In genomic region chr2:32258887-32259533, GRCm38 (mm10) we compare ENCODE assay signal across 8 mouse cellular contexts. TPM values are rescaled to one million over a fixed set of nuclear protein-coding genes. Genes with fewer than 3 reads are reported as not detected.
A peak's percentile ranks its signal among the peaks of the same experiment; 100 is the strongest.
DNase-seq lines count a peak whose midpoint lies in the region; ATAC-seq and TF ChIP-seq lines count a peak whose summit lies in the region.

No protein-coding gene starts in this region.

- no peak for DNase-seq in lung, postnatal 0 days (ENCODE audit: low spot score)
- no peak for DNase-seq in lung, postnatal 14 days
- no peak for DNase-seq in forebrain, embryonic 14.5 days (ENCODE audit: low spot score)
- peak; percentile 34 for DNase-seq in limb, embryonic 10.5 days (ENCODE audit: low spot score)
- no peak for DNase-seq in gastrocnemius, postnatal 14 days
- DNase-seq in lung, postnatal 4 days = no peak

- ATAC-seq in lung, postnatal 0 days = no peak
- no peak for ATAC-seq in forebrain, embryonic 14.5 days
- ATAC-seq in inflammation-experienced regulatory T-cells, adult 6 months = no peak

- intact Hi-C loops in gastrocnemius, postnatal 14 days (cut with DNase I; ENCODE audit: low total_unique reads) = no loop called here

- WGBS in lung, postnatal 0 days = 46% methylated on average over 6 of the region's 6 CpGs
- 67% methylated on average over 6 of the region's 6 CpGs for WGBS in forebrain, embryonic 14.5 days
- whole genome bisulfite sequencing in limb, embryonic 10.5 days = 62% methylated on average over 6 of the region's 6 CpGs
- WGBS in olfactory bulb, adult 2 months = 48% methylated on average over 6 of the region's 6 CpGs

- no peaks in the 10 kb centered on the region for H3K27me3 ChIP-seq in lung, postnatal 0 days (replicated peaks; ENCODE audit: insufficient read depth, low read length)
- no peaks in the 10 kb centered on the region for H3K27me3 ChIP-seq in forebrain, embryonic 14.5 days (replicated peaks; ENCODE audit: control insufficient read depth, insufficient read depth, low read length)
- no peaks in the 10 kb centered on the region for H3K27me3 ChIP-seq in limb, embryonic 10.5 days (ENCODE audit: low read depth, poor library complexity, severe bottlenecking)

- H3K4me2 ChIP-seq in lung, postnatal 0 days (replicated peaks; ENCODE audit: low read depth, low read length) = peak overlapping the region; percentile 76
- H3K4me2 ChIP-seq in forebrain, embryonic 14.5 days (ENCODE audit: low read length) = peak overlapping the region; percentile 74

- no peaks in the 10 kb centered on the region for H3K9me3 ChIP-seq in lung, postnatal 0 days (ENCODE audit: low read length)
- no peaks in the 10 kb centered on the region for H3K9me3 ChIP-seq in forebrain, embryonic 14.5 days (replicated peaks; ENCODE audit: control insufficient read depth, low read length)
- H3K9me3 ChIP-seq in limb, embryonic 10.5 days (replicated peaks) = no peaks in the 10 kb centered on the region

- H3K27ac ChIP-seq in lung, postnatal 0 days (ENCODE audit: low read length) = no peak overlapping the region
- H3K27ac ChIP-seq in forebrain, embryonic 14.5 days (ENCODE audit: low read depth, low read length) = no peak overlapping the region
- H3K27ac ChIP-seq in limb, embryonic 10.5 days = peak overlapping the region; percentile 89
- no peak overlapping the region for H3K27ac ChIP-seq in olfactory bulb, adult 2 months (ENCODE audit: insufficient read depth, low read depth, low read length)

- TF ChIP-seq CTCF in lung, postnatal 0 days (IDR thresholded peaks at IDR 0.05) = no peak
- no peak for TF ChIP-seq CTCF in olfactory bulb, adult 2 months (IDR thresholded peaks at IDR 0.05; ENCODE audit: insufficient read depth, low read depth, low read length)

- peak overlapping the region; percentile 80 for H3K4me3 ChIP-seq in lung, postnatal 0 days (ENCODE audit: low read depth, low read length)
- peak overlapping the region; percentile 76 for H3K4me3 ChIP-seq in forebrain, embryonic 14.5 days (ENCODE audit: low read depth, low read length)
- peak overlapping the region; percentile 87 for H3K4me3 ChIP-seq in limb, embryonic 10.5 days
- H3K4me3 ChIP-seq in olfactory bulb, adult 2 months (ENCODE audit: insufficient read depth, low read depth, low read length) = peak overlapping the region; percentile 75

- TF ChIP-seq POLR2A in olfactory bulb, adult 2 months (IDR thresholded peaks at IDR 0.05; ENCODE audit: insufficient read depth, low read depth, low read length) = no peak

- peak overlapping the region; percentile 77 for H3K9ac ChIP-seq in lung, postnatal 0 days (replicated peaks; ENCODE audit: low read depth)
- peak overlapping the region; percentile 88 for H3K9ac ChIP-seq in forebrain, embryonic 14.5 days (ENCODE audit: low read length)

- no peaks in the 10 kb centered on the region; the same call in 1 of the 2 replicates for H3K36me3 ChIP-seq in lung, postnatal 0 days (ENCODE audit: insufficient read depth, low read length)
- peaks cover 37% of the 10 kb centered on the region for H3K36me3 ChIP-seq in forebrain, embryonic 14.5 days (ENCODE audit: control insufficient read depth, insufficient read depth, low read length)
- peaks cover 44% of the 10 kb centered on the region for H3K36me3 ChIP-seq in limb, embryonic 10.5 days

- H3K4me1 ChIP-seq in lung, postnatal 0 days (ENCODE audit: insufficient read depth, low read depth, low read length) = peaks cover 9% of the 10 kb centered on the region; the same call in 1 of the 2 replicates
- peaks cover 6% of the 10 kb centered on the region; the same call in 1 of the 2 replicates for H3K4me1 ChIP-seq in forebrain, embryonic 14.5 days (ENCODE audit: control insufficient read depth, insufficient read depth, low read length)
- H3K4me1 ChIP-seq in limb, embryonic 10.5 days = peaks cover 19% of the 10 kb centered on the region
- peaks cover 5% of the 10 kb centered on the region for H3K4me1 ChIP-seq in olfactory bulb, adult 2 months (ENCODE audit: control insufficient read depth, insufficient read depth, low read length)

- TF ChIP-seq EP300 in lung, postnatal 0 days (IDR thresholded peaks at IDR 0.05) = no peak

RNA-seq across cellular contexts. Expression of gene Uck1, which starts 0.9 kb away (rescaled TPM):
- polyA plus RNA-seq in lung, postnatal 0 days (2015; fragmentation: Nextera tagmentation; extraction: Ambion mirVana) = 50.9 and 57.7 TPM in 2 replicates
- 84.2 and 96.6 TPM in 2 replicates for polyA plus RNA-seq in forebrain, embryonic 14.5 days (2014; fragmentation: Nextera tagmentation; extraction: Ambion mirVana)
- 69.6 and 74.0 TPM in 2 replicates for polyA plus RNA-seq in limb, embryonic 10.5 days (2016; fragmentation: Nextera tagmentation; extraction: Ambion mirVana)
- not detected in 2 replicates for polyA plus RNA-seq in olfactory bulb, adult 2 months (2012; ENCODE audit: insufficient read depth, insufficient read length, low replicate concordance, missing spikeins)
- total RNA-seq in gastrocnemius, postnatal 14 days (2021) = 10 to 100 TPM; 14.7 to 15.2 TPM
- 10 to 100 TPM; 33.2 to 37.9 (median 36.2) TPM for polyA plus RNA-seq in inflammation-experienced regulatory T-cells, adult 6 months (2017; shearing (Covaris generic))

RNA-seq across cellular contexts. Expression of gene Pomt1, which starts 22.6 kb away (rescaled TPM):
- polyA plus RNA-seq in lung, postnatal 0 days (2015; fragmentation: Nextera tagmentation; extraction: Ambion mirVana) = 9.2 TPM in 2 replicates
- 22.3 and 27.1 TPM in 2 replicates for polyA plus RNA-seq in forebrain, embryonic 14.5 days (2014; fragmentation: Nextera tagmentation; extraction: Ambion mirVana)
- polyA plus RNA-seq in limb, embryonic 10.5 days (2016; fragmentation: Nextera tagmentation; extraction: Ambion mirVana) = 21.1 and 24.1 TPM in 2 replicates
- not detected in 2 replicates for polyA plus RNA-seq in olfactory bulb, adult 2 months (2012; ENCODE audit: insufficient read depth, insufficient read length, low replicate concordance, missing spikeins)
- 10 to 100 TPM; 14.4 to 17.3 TPM for total RNA-seq in gastrocnemius, postnatal 14 days (2021)
- 1 to 10 TPM; 2.4 to 4.2 (median 3.0) TPM for polyA plus RNA-seq in inflammation-experienced regulatory T-cells, adult 6 months (2017; shearing (Covaris generic))

RNA-seq across cellular contexts. Expression of gene Golga2, which starts 28.2 kb away (rescaled TPM):
- 20.0 and 21.9 TPM in 2 replicates for polyA plus RNA-seq in lung, postnatal 0 days (2015; fragmentation: Nextera tagmentation; extraction: Ambion mirVana)
- polyA plus RNA-seq in forebrain, embryonic 14.5 days (2014; fragmentation: Nextera tagmentation; extraction: Ambion mirVana) = 15.5 and 20.6 TPM in 2 replicates
- 20.4 and 25.0 TPM in 2 replicates for polyA plus RNA-seq in limb, embryonic 10.5 days (2016; fragmentation: Nextera tagmentation; extraction: Ambion mirVana)
- 105 TPM in 1 of 2 replicates, not detected in the other for polyA plus RNA-seq in olfactory bulb, adult 2 months (2012; ENCODE audit: insufficient read depth, insufficient read length, low replicate concordance, missing spikeins)
- total RNA-seq in gastrocnemius, postnatal 14 days (2021) = 10 to 100 TPM; 58.4 to 62.1 TPM
- polyA plus RNA-seq in inflammation-experienced regulatory T-cells, adult 6 months (2017; shearing (Covaris generic)) = 10 to 100 TPM; 17.4 to 21.7 (median 21.4) TPM

RNA-seq across cellular contexts. Expression of gene Swi5, which starts 28.9 kb away (rescaled TPM):
- polyA plus RNA-seq in lung, postnatal 0 days (2015; fragmentation: Nextera tagmentation; extraction: Ambion mirVana) = 290 and 299 TPM in 2 replicates
- polyA plus RNA-seq in forebrain, embryonic 14.5 days (2014; fragmentation: Nextera tagmentation; extraction: Ambion mirVana) = 186 and 243 TPM in 2 replicates
- polyA plus RNA-seq in limb, embryonic 10.5 days (2016; fragmentation: Nextera tagmentation; extraction: Ambion mirVana) = 440 and 446 TPM in 2 replicates
- polyA plus RNA-seq in olfactory bulb, adult 2 months (2012; ENCODE audit: insufficient read depth, insufficient read length, low replicate concordance, missing spikeins) = not detected in 2 replicates
- 100 to 1,000 TPM; 117 to 120 TPM for total RNA-seq in gastrocnemius, postnatal 14 days (2021)
- polyA plus RNA-seq in inflammation-experienced regulatory T-cells, adult 6 months (2017; shearing (Covaris generic)) = 100 to 1,000 TPM; 155 to 247 (median 208) TPM

Comparison
In these comparisons a context has a peak if more than half of its experiments do, and no peak if none do; other contexts are left out.
1. RNA of gene Uck1, which starts 0.9 kb away (polyA plus RNA-seq): 84.2 to 96.6 TPM in forebrain, embryonic 14.5 days, 69.6 to 74.0 TPM in limb, embryonic 10.5 days, 50.9 to 57.7 TPM in lung, postnatal 0 days and 33.2 to 37.9 TPM in inflammation-experienced regulatory T-cells, adult 6 months; not detected in olfactory bulb, adult 2 months; every median in the first group is over 10 times any median in the second.
2. Peak in every context shown above with its lines, with median percentiles within 50 percentile points of each other: H3K4me3 ChIP-seq.